Mouse (Mus musculus) cerebellum, adult 9-11 months (tissue): Measurements from ENCODE around the gene Tmod3.
"Not testable (repeated sequence)": the region's sequence is repeated elsewhere in the genome, so short reads cannot be mapped to it uniquely, and the experiment has no call there.

ENCODE experiments used
- DNase-seq: peaks from one replicate; pipeline ENCODE4 v3.0.0; 2022

Tmod3 gene

DNA sequence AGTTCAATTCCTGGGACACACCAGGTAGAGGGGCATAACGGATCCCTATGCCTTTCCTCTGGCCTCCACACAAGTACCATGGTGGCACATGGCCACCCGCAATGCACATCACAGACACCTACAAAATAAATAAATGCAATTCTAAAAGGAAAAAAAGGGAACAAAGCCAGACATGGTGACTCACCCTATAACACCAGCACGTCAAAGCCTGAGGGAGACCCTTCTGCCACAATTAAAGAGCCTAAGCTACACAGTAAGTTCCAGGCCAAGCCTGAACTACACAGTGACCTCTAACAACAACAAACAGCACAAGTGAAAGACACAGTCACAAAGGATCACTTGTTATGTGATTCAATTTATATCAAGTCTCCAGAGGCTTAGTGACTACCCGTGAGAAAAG lies 5.7 kb downstream of the Tmod3 start:
- DNase-seq: no peak

DNA sequence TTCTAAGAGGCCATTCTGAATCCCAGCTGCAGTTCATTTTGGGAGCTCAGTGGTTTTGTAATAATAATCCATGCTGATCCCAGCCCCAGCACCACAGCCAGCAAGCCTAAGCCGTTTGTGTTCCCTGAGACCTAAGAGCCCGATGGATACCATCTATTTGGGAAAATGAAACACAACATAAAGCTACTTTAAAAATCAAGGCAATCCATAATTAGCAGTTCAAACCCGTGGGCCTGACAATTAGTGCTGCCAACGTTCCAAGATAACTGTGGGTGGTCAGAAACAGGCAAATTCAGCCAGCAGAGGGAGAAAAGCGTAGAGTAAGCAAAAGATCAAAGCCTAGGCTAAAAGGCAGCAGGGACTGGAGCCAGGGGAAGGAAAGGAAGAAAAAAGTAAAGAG lies 8.1 kb downstream of the Tmod3 start:
- DNase-seq: peak; percentile 47

DNA sequence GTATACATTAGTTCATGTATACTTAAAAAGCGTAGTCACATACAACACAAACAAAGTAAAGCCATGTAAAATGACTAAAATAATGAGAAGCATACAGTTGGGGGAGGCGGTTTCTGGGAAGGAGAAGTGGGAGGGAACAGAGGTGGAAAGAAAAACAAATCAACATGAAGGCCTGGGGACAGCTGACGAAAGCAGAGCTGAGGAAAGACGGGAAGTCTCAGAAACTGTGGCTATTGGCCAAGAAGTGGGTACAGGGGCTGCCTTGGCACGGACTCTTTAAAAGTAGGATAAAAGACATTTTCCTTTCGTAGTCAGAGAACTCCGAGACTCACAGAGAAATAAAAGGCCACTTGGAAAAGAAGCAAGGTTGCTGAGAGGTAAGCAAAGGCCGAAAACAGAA lies 10.4 kb downstream of the Tmod3 start:
- no peak for DNase-seq

DNA sequence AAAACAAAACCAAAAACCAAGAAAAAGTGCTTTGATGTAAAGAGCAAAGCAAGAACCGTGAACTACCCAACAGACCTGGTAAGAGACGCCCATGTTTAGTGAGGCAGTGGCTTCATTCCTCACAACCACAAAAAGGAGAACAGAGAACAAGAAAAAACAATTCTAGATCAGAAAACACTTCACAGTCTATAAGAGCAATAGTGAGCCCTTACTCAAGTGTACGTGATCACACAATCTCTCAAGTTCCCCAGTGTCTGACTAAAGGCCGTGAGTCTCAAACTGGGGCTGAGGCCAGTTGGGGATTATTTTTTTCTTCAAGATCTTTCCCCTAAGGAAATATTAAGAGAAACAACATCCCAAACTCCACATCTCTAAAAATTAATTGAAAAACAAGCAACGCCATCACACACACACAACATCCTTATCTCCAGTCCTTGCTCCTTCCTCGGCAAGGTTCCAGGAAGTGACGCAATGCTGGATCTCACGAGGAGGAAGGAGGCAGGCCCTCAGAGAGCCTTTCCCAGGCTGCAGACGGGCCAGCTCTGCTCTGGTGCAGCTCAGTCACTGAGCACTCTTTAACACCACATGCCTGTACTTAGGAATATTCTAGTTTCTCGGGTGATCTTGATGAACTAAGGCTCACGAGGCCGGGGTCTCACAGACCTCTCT lies 12.4 kb downstream of the Tmod3 start:
- DNase-seq: no peak

DNA sequence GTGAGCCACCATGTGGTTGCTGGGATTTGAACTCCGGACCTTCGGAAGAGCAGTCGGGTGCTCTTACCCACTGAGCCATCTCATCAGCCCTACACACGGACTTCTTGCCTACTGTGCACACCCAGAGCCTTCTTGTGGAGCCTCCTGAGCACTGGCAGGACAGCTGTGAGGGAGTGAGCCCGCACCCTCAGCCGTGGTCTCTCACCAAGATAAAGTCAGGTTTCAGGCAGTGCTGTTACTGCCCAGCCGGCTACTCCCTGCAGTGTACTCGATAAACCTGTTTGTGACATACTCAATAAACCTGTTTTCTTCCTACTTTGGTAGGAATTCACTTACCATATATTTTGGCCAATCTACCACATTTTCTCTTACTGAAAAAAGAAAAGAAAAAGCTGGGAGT lies 13.9 kb downstream of the Tmod3 start:
- no peak for DNase-seq

DNA sequence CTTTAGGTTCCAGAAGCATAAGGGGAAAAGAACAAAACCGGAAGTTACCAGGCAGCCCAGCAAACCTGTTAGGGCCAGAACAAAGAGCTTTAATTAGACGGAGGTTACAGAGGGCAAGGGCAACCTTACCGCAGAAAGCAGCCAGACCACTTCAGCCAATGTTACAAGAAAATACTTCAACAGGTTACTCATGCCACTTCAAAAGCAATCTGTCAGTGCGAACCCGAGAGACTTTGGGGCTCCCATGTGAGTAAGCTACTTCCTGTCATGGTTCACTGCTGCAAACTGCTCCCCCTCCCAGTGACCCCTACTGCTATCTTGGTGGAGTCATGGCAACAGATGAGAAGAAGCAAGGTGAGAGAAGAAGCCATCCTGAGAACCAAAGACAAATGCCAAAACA lies 18.0 kb downstream of the Tmod3 start:
- DNase-seq: no peak

DNA sequence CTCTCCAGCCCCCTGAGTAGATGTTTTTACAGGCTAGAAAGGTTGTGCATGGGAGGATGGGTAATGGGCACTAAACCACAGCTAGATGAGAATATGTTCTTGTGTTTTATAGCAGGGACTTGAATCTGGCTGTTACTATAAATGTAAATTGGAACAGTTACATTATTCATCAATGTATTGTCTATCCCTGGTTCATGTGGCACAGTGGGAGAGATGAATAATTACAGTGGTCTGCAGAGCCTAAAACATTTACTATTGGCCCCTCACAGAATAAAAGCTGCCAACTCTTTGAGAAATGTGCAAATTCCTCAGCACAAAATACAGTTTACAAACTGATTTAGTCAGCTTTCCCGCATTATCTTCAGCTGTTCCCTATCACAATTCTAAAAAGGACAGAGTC lies 23.0 kb downstream of the Tmod3 start:
- no peak for DNase-seq

DNA sequence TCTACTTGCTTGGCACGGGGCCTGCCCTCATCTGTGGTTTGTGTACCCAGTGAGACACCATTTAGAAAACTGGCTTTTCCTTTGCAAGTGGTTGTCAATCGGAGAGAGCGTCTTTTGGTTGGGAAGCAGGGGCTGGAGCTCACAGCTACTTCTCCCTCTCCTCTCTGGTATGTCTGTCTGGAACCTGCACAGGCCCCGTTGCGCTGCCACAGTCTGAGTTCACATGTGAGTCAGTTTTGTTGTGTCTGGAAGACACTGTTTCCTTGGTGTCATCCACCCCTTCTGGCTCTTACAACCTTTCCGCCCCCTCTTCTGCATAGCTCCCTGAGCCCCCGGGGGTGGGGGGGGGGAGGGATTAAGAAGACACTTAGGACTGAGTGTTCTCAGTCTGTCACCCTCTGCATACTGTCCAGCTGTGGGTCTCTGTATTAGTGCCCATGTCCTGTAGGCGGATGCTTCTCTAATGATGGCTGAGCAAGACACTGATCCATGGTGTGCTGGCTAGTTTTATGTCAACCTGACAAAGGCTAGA lies 25.0 kb downstream of the Tmod3 start:
- DNase-seq: no peak

DNA sequence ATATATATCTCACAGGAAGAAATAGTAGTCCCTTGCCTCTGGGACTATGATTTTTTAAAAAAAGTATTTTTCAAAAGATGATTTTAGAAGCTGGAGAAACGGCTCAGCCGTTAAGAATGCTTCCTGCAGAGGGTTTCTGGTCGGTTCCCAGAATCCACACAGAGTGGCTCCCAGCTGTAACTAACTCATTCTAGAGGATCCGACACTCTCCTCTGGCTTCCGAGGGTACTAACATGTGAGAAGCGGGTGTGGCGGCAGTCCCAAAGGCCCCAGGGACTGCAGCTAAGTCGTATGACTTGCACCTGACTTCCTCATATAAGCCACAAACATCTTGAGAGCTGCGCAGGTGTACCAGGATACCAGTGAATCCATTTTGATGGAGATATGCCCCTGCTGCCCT lies 26.5 kb downstream of the Tmod3 start:
- not testable (repeated sequence) for DNase-seq

DNA sequence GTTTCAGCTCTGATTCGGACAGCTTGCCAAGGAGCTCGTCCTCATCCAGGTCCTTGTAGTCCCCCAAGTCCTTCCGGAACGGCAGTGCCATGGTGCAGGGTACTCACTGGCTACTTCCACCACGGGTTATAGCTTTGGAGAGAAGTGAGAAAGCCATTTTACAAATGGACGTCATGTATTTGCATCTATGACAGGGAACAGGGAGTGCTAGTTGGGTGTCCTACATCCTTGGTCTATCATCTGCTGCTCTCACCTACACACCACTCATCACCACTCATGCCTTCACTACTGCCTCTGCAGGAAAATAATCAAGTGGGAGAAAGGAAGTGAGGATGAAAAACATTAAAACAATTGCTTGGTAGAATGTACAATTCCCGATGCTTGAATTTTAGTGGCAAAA lies 27.0 kb downstream of the Tmod3 start:
- no peak for DNase-seq

DNA sequence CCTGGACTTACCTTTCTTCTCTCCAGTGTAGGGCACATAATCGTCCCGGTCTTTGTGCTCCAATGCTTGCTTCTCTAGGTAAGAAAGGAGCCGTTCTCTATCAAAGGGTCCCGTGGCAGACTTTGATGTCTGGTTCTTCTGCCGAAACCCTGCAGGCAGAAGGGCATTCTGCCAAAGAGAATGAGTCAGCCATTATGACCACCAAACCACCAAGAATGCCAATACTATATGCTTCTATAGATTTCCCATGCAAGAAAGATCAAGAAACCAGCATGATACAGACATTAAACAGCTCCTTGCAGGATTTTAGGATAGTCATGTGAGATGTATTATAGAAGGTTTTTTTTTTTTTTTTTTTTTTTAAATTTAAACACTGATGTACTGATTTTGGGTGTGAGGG lies 30.1 kb downstream of the Tmod3 start:
- DNase-seq: no peak

DNA sequence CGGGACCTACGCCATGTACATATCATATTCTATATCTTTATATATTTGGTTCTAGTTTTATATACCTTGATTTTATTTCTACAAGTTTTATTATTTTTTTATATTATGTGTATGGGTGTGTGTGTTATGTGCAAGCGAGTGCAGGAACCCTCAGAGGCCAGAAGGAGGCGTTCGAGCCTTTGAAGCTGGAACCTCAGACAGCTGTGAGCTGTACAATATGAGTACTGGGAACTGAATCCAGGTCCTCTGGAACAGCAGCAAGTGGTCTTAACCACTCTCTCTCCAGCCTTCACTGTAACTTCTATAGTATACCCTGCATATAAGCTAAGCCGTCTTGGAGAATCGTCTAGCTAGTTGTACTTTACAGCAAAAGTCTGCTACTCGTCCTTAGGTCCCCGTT lies 31.4 kb downstream of the Tmod3 start:
- DNase-seq: no peak

DNA sequence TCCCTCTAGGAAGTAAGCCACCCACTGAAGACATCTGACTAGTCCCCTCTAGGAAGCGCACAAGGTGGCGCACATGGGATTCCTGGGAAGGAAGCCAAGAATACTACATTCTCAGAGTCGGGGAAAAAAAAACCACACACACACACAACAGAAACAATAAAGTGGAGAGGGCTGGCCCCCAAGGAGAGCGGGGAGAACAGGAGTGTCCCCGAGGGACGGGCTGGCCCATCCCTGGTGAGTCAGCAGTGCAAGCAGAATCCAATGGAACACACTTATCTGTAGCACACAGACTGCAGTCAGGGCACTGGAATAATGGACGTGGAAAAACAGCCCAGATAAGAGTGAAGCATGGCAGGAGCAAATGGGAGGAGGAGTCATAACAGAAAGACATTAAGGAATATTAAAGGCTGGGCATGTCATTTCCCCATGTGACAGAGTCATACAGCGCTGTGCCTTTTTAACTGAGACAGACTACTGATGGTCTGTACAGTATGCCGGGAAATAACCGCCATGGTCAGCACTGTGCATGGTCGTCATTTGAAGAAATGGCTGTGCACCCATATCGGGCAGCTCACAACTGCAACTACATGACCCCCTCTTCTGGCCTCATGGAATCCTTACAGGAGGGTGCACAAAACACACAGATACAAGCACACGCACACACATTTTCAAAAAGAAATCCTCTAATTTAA lies 31.9 kb downstream of the Tmod3 start:
- DNase-seq: no peak

DNA sequence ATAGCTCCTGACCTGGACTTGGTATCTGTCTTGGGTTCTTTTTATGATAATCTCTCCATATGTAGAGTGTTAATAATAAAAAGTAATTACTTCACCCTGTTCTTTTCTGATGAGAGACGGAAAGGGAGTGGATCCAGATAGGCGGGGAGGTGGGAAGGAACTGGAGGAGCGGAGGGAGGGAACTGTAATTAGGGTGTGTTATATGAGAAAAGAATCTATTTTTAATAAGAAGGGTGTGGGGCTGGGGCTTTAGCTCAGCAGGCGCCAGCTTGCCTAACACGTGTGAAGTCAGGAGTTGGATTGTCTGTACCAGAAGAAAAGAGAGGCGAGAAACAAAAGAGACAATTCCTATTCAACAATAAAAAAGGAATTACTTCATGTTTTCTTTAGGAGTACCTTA lies 35.8 kb downstream of the Tmod3 start:
- no peak for DNase-seq

DNA sequence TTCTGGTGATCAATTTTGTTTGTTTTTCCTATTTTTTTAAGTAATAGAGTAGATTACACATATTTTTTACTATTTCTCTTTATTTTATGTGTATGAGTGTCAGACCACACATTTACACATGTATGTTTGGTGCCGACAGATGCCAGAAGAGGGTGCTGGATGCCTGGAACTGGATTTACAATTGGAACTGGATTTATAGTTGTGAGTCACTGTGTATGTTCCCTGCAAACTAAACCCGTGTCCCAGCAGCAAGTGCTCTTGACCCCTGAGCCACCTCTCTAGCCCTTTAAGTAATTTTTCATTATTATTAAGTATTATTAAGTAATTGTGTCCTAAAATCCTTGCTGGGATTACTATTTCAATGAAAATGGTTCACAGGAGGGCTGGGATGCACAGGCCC lies 37.2 kb downstream of the Tmod3 start:
- DNase-seq: no peak

DNA sequence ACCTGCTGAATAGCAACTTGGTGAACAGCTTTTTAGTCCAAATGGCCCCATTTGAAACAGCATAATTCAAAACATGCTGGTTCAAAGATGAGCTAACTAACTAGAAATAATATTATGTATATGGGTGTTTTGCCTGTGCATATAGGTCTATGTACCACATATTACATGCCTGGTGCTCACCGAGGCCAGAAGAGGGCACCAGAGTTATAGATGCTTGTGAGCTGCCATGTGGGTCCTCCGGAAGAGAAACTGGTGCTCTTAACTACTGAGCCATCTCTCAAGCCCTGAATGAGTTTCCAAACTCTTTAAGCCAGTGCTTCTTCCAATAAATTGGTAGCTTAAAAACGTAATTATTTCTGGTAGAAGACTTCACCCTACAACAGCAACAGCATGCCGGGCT lies 37.7 kb downstream of the Tmod3 start:
- DNase-seq: no peak

DNA sequence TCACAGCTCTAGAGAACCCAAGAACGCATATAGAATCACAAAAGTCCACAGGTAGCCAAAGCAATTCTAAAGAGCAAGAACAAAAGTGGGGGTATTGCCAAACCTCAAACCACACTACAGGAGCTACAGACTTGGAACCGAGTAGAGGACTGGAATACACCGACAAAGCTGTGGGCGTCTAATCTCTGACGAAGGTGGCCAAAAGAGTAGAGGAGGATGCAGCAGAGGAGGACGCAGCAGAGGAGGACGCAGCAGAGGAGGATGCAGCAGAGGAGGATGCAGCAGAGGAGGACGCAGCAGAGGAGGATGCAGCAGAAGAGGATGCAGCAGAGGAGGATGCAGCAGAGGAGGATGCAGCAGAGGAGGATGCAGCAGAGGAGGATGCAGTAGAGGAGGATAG lies 38.5 kb downstream of the Tmod3 start:
- no peak for DNase-seq

DNA sequence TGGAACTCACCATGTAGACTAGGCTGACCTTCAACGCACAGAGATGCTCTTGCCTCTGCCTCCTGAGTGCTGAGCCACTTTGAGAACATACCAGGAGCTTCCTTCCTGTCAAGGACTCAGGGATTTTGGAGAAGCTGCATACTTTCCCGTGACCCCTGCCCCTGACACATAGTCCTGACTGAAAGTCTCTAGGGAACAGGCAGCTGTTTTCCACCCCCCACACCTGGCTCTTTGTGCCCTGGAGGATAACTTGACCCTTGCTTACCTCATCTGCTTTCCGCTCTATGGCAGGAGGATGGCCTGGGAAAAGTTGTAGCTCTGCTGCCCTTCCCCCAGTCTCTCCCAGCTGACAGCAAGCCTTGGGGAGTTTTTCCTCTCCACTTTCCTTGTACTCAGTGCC lies 41.7 kb downstream of the Tmod3 start:
- no peak for DNase-seq

DNA sequence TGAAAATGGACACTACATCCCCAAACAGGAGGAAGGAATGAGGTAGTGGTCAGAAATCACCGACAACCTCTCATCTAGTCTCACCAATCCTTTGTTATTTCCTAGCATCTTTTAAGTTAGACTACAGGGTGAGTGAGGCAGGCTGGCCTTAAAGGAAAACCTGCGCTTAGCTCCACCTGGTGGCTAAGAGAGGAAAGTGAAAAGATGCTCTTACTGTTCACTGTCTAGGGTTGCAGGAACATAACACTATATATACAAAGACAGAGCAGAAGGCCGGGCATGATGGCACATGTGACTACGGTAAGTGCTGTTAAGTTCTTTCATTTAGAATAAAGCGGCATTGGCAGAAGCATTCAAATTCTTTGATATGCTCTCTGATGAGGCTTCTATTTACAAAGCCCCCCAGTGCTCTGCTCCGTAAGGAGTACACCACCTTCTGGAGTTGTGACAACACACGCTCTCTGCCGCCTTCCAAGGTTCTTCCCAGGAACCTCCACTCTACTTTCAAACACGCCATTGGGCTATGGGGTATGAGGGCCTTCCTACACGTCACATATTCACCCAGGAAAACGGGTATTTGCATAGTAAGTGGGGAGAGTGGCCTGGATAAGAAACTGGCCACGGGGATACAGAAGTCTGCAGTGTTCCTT lies 43.9 kb downstream of the Tmod3 start:
- DNase-seq: peak; percentile 62

DNA sequence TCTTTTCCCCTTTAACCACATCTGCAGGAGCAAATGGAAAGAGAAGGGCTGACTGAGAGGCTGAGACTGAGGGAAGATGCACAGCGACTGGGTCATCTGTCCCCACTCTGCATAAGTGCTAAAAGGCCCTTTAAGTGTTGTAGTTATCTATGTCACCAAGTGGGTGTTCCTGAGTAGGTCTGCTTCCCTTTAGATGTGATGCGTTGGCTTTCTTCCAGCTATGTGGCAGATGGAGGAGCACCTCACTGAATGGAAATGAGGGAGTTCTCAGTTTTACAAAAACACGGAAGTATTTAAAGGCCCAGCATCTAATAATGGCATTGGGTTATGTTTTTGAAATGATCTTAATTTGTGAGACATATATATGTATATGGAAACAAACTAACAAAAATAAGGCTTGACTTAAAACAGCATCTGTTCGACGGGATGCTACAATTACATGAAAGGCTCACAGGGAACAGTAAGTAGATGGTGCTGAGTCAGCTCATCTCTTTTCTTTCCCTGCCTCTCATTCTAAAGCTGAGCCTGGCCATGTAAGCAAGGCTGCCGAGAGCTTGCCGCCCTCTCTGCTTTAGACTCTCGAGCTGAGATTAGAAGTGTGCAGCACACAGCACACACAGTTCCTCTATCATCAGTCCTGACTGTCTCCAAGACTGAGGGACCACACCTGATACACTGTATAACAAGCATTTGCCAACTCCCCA lies 48.1 kb downstream of the Tmod3 start:
- DNase-seq: peak; percentile 51

DNA sequence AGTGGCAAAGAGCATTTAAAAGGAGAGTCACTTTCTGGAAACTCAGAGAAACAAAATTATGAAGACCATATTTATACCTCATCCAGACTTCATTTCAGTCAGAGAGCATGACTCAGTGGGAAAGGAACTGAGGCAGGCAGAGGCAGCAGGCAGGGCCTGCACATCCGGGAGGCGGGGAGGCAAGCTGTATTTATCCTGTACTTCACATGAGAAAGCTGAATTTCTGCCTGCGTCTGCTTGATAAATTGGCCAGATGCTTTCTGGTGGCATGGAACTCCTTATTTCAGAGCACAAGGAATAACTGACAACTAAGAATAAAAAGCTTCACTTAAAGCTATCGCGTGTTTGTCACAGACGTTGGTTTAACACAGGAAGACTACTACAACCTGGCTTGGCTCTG lies 55.1 kb downstream of the Tmod3 start:
- DNase-seq: no peak

DNA sequence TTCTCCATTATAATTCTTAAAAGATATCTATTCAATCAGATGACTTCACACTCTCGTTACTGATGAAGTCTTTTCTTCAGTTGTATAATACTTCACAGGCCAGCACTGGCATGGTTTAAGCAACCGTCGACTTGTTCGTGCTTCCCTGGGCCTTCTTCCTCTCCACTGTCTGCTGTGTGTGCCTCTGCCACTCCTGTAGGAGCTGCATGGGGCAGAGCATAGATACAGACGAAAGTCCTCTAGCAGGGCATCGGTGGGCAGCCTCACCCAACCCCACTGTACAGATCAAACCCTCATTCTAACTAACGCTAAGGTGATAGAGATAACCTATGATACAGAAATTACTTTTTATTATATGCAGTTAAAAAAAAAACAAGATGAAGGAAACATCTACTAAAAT lies 60.9 kb downstream of the Tmod3 start:
- DNase-seq: no peak

DNA sequence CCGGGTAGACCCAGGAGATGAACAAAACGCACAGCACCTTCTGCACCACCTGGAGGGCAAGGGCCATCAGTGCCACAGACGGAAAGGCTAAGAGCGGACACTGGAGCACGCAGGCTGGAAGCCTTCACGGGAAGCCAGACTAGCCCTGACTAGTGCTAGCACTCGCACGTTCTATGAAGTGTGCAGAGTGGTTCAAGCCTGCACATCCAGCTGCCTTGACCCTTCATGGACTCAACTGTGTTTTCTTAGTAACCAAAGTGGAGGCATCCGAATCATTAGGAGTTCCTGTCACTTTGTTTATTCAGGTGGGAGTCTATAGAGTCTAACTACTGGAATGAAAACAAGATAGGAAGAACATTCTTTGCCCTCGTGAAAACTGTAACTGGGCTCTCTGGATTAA lies 63.5 kb downstream of the Tmod3 start:
- no peak for DNase-seq
